Mouse (Mus musculus) kidney, postnatal 0 days (tissue): ENCODE results near the gene Ralgps1. TPM values are rescaled to one million over a fixed set of nuclear protein-coding genes. Genes with fewer than 3 reads are reported as not detected.

Experiments
- ATAC-seq: fragments of 200-750 bp; cut with Nextera tagmentation; replicated peaks from 2 replicates; pipeline ENCODE4 v1.8.0; 2017; ENCODE audit warnings: low read depth, moderate number of reproducible peaks, moderate TSS enrichment, moderate library complexity; ENCODE audit not compliant: low FRiP score
- DNase-seq: peaks from one replicate; pipeline ENCODE4 v3.0.0-alpha.2; 2016; ENCODE audit warnings: low spot score
- H3K27ac ChIP-seq: fragments of 300-500 bp; sonication (generic); 2 replicates; pipeline ENCODE4 v1.5.1; 2014; ENCODE audit warnings: mild to moderate bottlenecking
- H3K27me3 ChIP-seq: fragments of 300-500 bp; sonication (generic); 2 replicates; pipeline ENCODE4 v1.6.1; 2014; ENCODE audit warnings: low read length, mixed read lengths; ENCODE audit not compliant: insufficient read depth
- H3K36me3 ChIP-seq: fragments of 300-500 bp; sonication (generic); 2 replicates; pipeline ENCODE4 v1.6.1; 2014; ENCODE audit warnings: low read length, mixed read lengths; ENCODE audit not compliant: insufficient read depth
- H3K4me1 ChIP-seq: fragments of 300-500 bp; sonication (generic); replicated peaks from 2 replicates; pipeline ENCODE4 v1.6.1; 2014; ENCODE audit warnings: antibody characterized with exemption, low read length, mixed read lengths; ENCODE audit not compliant: insufficient read depth
- H3K4me2 ChIP-seq: fragments of 300-500 bp; sonication (generic); 2 replicates; pipeline ENCODE4 v1.6.1; 2014; ENCODE audit warnings: mild to moderate bottlenecking, low read length, moderate library complexity, mixed read lengths
- H3K4me3 ChIP-seq: fragments of 300-500 bp; sonication (generic); replicated peaks from 2 replicates; pipeline ENCODE4 v1.5.1; 2014; ENCODE audit warnings: low read depth, low read length
- H3K9ac ChIP-seq: fragments of 300-500 bp; sonication (generic); 2 replicates; pipeline ENCODE4 v1.6.1; 2014; ENCODE audit warnings: low read depth, low read length
- H3K9me3 ChIP-seq: fragments of 300-500 bp; sonication (generic); replicated peaks from 2 replicates; pipeline ENCODE4 v1.6.1; 2016; ENCODE audit warnings: low read length, inconsistent platforms, mixed read lengths
- CTCF ChIP-seq: IDR thresholded peaks from 2 replicates; pipeline ENCODE4 v1.5.1; 2016; ENCODE audit warnings: antibody characterized with exemption, low read depth, mild to moderate bottlenecking, moderate library complexity
- WGBS: fragments of 180-500 bp; shearing (Covaris S2); extraction: QIAGEN DNeasy Blood & Tissue Kit; methylation state at CpG from one replicate; pipeline ENCODE4 v1.1.7; 2014; 5-methylcytosine and 5-hydroxymethylcytosine counted together
- polyA plus RNA-seq: library from polyadenylated mRNA; unstranded; fragments of >200 nt; fragmentation: Nextera tagmentation; extraction: Ambion mirVana; gene quantifications from 2 replicates; pipeline ENCODE4 v1.2.1, GENCODE M21; 2015

Ralgps1 gene
- polyA plus RNA-seq, 1 experiment from 2014 or later: 3.1 TPM

GRCm38 (mm10) chr2:33300371-33301046, 70.8 kb downstream of the Ralgps1 start:
- Histone ChIP-seq H3K9ac (no peak overlapping the region), H3K27me3 (no peaks in the 10 kb centered on the region), H3K4me2 (no peak overlapping the region), H3K27ac (no peak overlapping the region), H3K36me3 (no peaks in the 10 kb centered on the region), H3K4me3 (no peak overlapping the region), H3K4me1 (no peaks in the 10 kb centered on the region), H3K9me3 (no peaks in the 10 kb centered on the region)
- DNase-seq (peak; percentile 25), ATAC-seq (no peak)
- WGBS: 47% methylated on average over 3 of the region's 3 CpGs
- no peak for TF ChIP-seq CTCF

DNA sequence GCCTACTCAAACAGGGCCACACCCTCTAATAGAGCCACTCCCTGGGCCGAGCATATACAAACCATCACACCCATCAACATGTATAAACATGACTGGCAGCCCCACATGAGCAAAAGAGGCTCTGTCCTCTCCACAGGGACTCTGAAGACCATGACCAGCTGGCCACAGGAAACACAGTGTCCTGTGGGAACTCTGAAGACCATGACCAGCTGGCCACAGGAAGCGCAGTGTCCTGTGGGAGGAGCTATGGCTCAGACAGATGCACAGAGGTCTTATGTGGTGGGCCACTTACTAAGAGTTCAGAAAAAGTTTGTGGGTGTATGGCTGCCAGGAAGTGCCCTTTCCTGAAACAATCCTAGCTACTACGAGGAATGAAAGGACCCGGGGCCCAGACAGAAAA, 72.4 kb downstream of the Ralgps1 start:
- WGBS: 72% methylated on average over 4 of the region's 4 CpGs
- Histone ChIP-seq H3K27me3 (no peaks in the 10 kb centered on the region), H3K9me3 (no peaks in the 10 kb centered on the region), H3K4me1 (no peaks in the 10 kb centered on the region), H3K4me3 (no peak overlapping the region), H3K9ac (no peak overlapping the region), H3K27ac (no peak overlapping the region), H3K36me3 (no peaks in the 10 kb centered on the region), H3K4me2 (no peak overlapping the region)
- ATAC-seq: no peak
- no peak for TF ChIP-seq CTCF
- no peak for DNase-seq

- no peaks in the 10 kb centered on the region for H3K36me3 ChIP-seq
- WGBS: 80% methylated on average over 5 of the region's 5 CpGs
- no peaks in the 10 kb centered on the region for H3K9me3 ChIP-seq
- DNase-seq: no peak
- no peak overlapping the region for H3K27ac ChIP-seq
- H3K27me3 ChIP-seq: no peaks in the 10 kb centered on the region
- no peaks in the 10 kb centered on the region for H3K4me1 ChIP-seq
- TF ChIP-seq CTCF: no peak
- no peak overlapping the region for H3K4me2 ChIP-seq
- H3K4me3 ChIP-seq: no peak overlapping the region
- H3K9ac ChIP-seq: no peak overlapping the region
- no peak for ATAC-seq
Observed at GRCm38 (mm10) chr2:33295115-33295514, 76.2 kb downstream of the Ralgps1 start.

- ATAC-seq (no peak), DNase-seq (no peak)
- no peak for TF ChIP-seq CTCF
- WGBS: 74% methylated on average over 2 of the region's 2 CpGs
- Histone ChIP-seq H3K4me3 (no peak overlapping the region), H3K4me2 (no peak overlapping the region), H3K9me3 (no peaks in the 10 kb centered on the region), H3K36me3 (no peaks in the 10 kb centered on the region), H3K27me3 (no peaks in the 10 kb centered on the region), H3K4me1 (no peaks in the 10 kb centered on the region), H3K9ac (no peak overlapping the region), H3K27ac (no peak overlapping the region)
Observed at GRCm38 (mm10) chr2:33292057-33292456, 79.2 kb downstream of the Ralgps1 start.

DNA sequence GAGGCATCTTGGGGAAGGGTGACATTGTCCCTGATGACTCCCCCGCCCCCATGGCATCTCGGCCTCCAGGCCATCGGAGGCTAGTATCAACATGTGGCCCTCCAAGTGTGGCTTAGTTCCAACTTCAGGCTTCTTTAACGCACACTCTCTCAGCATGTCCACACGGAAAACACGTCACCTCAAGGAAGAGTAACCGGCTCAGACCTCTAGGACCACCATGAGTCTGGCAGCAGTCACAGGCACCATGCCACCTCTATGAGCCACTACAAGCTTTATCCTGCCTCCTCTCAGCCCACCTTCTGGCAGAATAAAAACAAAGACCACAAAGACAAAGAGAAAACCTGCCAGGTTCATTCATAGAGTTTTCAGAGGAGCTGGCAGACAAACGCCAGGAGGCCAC, 80.8 kb downstream of the Ralgps1 start:
- Histone ChIP-seq H3K9me3 (no peaks in the 10 kb centered on the region), H3K4me1 (no peaks in the 10 kb centered on the region), H3K4me3 (no peak overlapping the region), H3K27ac (no peak overlapping the region), H3K36me3 (no peaks in the 10 kb centered on the region), H3K4me2 (no peak overlapping the region), H3K9ac (no peak overlapping the region), H3K27me3 (no peaks in the 10 kb centered on the region)
- DNase-seq (no peak), ATAC-seq (no peak)
- 82% methylated on average over 8 of the region's 8 CpGs for WGBS
- TF ChIP-seq CTCF: no peak

GRCm38 (mm10) chr2:33288837-33289236, 82.4 kb downstream of the Ralgps1 start:
- H3K4me3 ChIP-seq: no peak overlapping the region
- no peak for TF ChIP-seq CTCF
- DNase-seq (no peak), ATAC-seq (no peak)
- H3K4me2 ChIP-seq: no peak overlapping the region
- no peaks in the 10 kb centered on the region for H3K36me3 ChIP-seq
- no peaks in the 10 kb centered on the region for H3K27me3 ChIP-seq
- H3K9me3 ChIP-seq: no peaks in the 10 kb centered on the region
- WGBS: 91% methylated on average over 5 of the region's 5 CpGs
- no peaks in the 10 kb centered on the region for H3K4me1 ChIP-seq
- H3K27ac ChIP-seq: no peak overlapping the region
- H3K9ac ChIP-seq: no peak overlapping the region

GRCm38 (mm10) chr2:33283674-33284073, 87.6 kb downstream of the Ralgps1 start:
- 65% methylated on average over 2 of the region's 2 CpGs for WGBS
- Histone ChIP-seq H3K27me3 (no peaks in the 10 kb centered on the region), H3K4me2 (no peak overlapping the region), H3K36me3 (peaks cover 3% of the 10 kb centered on the region; the same call in 1 of the 2 replicates), H3K27ac (no peak overlapping the region), H3K9me3 (no peaks in the 10 kb centered on the region), H3K9ac (no peak overlapping the region), H3K4me3 (no peak overlapping the region), H3K4me1 (0 out of 2 replicates have a peak, but pooled peaks cover 3% of the 10 kb centered on the region)
- ATAC-seq (no peak), DNase-seq (peak; percentile 13)
- no peak for TF ChIP-seq CTCF
